Mouse (Mus musculus) neural tube, embryonic 11.5 days (tissue): ENCODE results near the gene Ints5. TPM values are rescaled to one million over a fixed set of nuclear protein-coding genes. Genes with fewer than 3 reads are reported as not detected.

Experiments
- ATAC-seq: fragments of 200-750 bp; cut with Nextera tagmentation; 2 replicates; pipeline ENCODE4 v1.8.0; 2017; ENCODE audit warnings: moderate number of reproducible peaks, mild to moderate bottlenecking, moderate TSS enrichment, moderate library complexity; ENCODE audit not compliant: insufficient read depth, low FRiP score, low TSS enrichment
- DNase-seq: peaks from one replicate; pipeline ENCODE4 v3.0.0-alpha.2; 2015; ENCODE audit warnings: low spot score
- H3K27ac ChIP-seq: fragments of 300-500 bp; sonication (generic); 2 replicates; pipeline ENCODE4 v1.5.1; 2014; ENCODE audit warnings: low read depth, mild to moderate bottlenecking, low read length
- H3K27me3 ChIP-seq: fragments of 300-500 bp; sonication (generic); 2 replicates; pipeline ENCODE4 v1.6.1; 2014; ENCODE audit warnings: mild to moderate bottlenecking, low read length, mixed read lengths; ENCODE audit not compliant: control insufficient read depth, insufficient read depth
- H3K36me3 ChIP-seq: fragments of 300-500 bp; sonication (generic); 2 replicates; pipeline ENCODE4 v1.6.1; 2014; ENCODE audit warnings: mild to moderate bottlenecking, low read length, moderate library complexity, mixed read lengths; ENCODE audit not compliant: control insufficient read depth, insufficient read depth
- H3K4me1 ChIP-seq: fragments of 300-500 bp; sonication (generic); 2 replicates; pipeline ENCODE4 v1.6.1; 2014; ENCODE audit warnings: low read length, mixed read lengths; ENCODE audit not compliant: control insufficient read depth, insufficient read depth
- H3K4me2 ChIP-seq: fragments of 300-500 bp; sonication (generic); 2 replicates; pipeline ENCODE4 v1.6.1; 2014; ENCODE audit warnings: low read depth, mild to moderate bottlenecking, moderate library complexity
- H3K4me3 ChIP-seq: fragments of 300-500 bp; sonication (generic); 2 replicates; pipeline ENCODE4 v1.5.1; 2014; ENCODE audit warnings: low read depth, low read length
- H3K9ac ChIP-seq: fragments of 300-500 bp; sonication (generic); 2 replicates; pipeline ENCODE4 v1.6.1; 2014; ENCODE audit warnings: mild to moderate bottlenecking, low read length
- H3K9me3 ChIP-seq: fragments of 300-500 bp; sonication (generic); 2 replicates; pipeline ENCODE4 v1.6.1; 2016; ENCODE audit warnings: low read length; ENCODE audit not compliant: control insufficient read depth
- WGBS: fragments of 180-500 bp; shearing (Covaris S2); extraction: QIAGEN DNeasy Blood & Tissue Kit; methylation state at CpG from one replicate; pipeline ENCODE4 v1.1.7; 2014; 5-methylcytosine and 5-hydroxymethylcytosine counted together
- polyA plus RNA-seq: library from polyadenylated mRNA; unstranded; fragments of >200 nt; fragmentation: Nextera tagmentation; extraction: Ambion mirVana; gene quantifications from 2 replicates; pipeline ENCODE4 v1.2.1, GENCODE M21; 2014

Ints5 gene
- 40.8 and 49.9 TPM in 2 replicates for polyA plus RNA-seq

DNA sequence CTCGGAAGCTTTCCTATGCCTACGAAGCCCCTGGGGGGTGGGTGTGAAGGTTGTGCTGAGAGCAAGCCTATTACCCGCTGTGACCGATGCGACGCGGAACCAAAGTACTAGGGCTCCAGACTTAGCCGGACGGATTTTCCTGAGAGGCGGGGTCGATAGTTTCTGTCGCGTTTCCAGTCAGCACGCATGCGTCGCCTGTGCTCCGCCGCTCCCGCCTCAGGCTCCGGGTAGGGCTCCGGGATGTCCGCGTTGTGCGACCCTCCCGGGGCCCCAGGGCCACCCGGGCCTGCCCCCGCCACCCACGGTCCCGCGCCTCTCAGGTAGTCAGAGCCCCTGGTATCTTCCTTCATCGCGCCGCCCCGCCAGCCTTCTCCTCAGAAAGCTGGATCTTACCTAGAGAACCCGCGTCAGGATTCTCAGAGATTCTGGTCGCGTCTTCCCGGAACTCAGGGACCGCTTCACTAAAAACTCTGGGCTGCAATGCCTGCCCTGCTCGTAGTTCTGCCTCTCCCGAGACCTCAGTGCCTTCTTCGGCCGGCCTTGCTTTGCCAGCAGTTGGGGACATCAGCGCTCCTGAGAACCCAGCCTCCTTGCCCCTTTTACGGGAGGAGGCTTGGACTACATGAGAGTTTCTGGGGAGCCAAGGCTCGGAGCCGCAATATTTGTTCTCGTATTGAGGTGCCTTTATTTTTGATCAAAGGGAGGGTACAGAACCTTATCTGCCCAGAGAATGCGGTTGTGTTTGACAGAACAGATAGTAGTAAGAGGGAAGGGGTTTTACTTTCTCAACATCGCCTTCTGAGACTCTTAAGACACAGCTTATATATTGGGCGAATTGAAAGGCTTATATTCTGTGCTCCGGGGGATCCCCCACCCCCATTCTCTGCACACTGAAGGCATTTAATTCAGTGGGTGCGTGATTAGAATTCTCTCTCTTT is at the start of gene Ints5:
Gene Ints5, plus strand, starts transcription at position 177 of the 938 bp plus-strand sequence.
- H3K27me3 ChIP-seq, result no peaks in the 10 kb centered on the region
- peaks cover 9% of the 10 kb centered on the region for H3K4me1 ChIP-seq
- peak; percentile 63 for ATAC-seq
- 3% methylated on average over 54 of the region's 54 CpGs for WGBS
- peak within 1 kb of the TSS; percentile 49 for H3K4me3 ChIP-seq
- H3K9me3 ChIP-seq, result no peaks in the 10 kb centered on the region
- H3K27ac ChIP-seq, result peak within 1 kb of the TSS; percentile 36; the same call in 1 of the 2 replicates
- H3K9ac ChIP-seq, result peak within 1 kb of the TSS; percentile 66
- peaks cover 8% of the 10 kb centered on the region for H3K36me3 ChIP-seq
- peak within 1 kb of the TSS; percentile 60 for H3K4me2 ChIP-seq
- peak; percentile 89 for DNase-seq

DNA sequence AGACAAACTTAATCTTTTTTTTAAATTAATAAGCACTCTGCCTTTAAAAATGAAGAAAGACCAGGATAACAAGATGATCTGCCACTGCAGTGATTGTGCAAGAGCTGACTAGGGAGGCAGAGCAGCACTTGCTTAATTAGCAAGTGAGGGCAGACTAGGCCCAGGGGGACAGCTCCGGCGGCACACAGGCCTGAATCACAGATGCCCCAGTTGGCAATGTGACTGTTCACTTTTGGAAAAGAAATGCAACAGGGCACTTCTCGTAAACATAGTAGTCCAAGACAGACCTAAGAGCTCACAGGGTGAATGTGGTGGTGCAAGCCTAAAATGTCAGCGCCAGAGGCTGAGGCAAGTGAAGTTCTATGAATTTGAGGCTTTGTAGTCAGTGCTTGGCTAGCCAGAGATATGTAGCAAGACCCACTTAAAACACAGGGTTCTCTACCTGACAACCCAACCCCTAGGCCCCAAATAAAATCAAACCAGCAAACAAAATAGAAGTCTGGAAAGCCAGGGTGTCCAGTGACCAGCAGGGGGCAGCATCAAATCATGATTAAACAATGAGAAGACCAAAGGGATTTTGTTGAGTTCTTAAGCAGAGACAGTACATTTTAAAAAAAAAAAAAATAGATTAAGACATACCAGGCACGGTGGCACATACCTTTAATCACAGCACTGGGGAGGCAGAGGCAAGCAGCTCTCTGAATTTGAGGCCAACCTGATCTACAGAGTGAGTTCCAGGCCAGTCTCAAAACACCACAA is 48.3 kb upstream of the Ints5 start:
- Histone ChIP-seq H3K4me2 (no peak overlapping the region), H3K9me3 (no peaks in the 10 kb centered on the region), H3K36me3 (peaks cover 5% of the 10 kb centered on the region), H3K4me1 (peaks cover 6% of the 10 kb centered on the region; the same call in 1 of the 2 replicates), H3K4me3 (no peak overlapping the region), H3K9ac (no peak overlapping the region), H3K27ac (no peak overlapping the region), H3K27me3 (no peaks in the 10 kb centered on the region)
- WGBS, result 76% methylated on average over 5 of the region's 5 CpGs
- DNase-seq (peak; percentile 71), ATAC-seq (no peak)

DNA sequence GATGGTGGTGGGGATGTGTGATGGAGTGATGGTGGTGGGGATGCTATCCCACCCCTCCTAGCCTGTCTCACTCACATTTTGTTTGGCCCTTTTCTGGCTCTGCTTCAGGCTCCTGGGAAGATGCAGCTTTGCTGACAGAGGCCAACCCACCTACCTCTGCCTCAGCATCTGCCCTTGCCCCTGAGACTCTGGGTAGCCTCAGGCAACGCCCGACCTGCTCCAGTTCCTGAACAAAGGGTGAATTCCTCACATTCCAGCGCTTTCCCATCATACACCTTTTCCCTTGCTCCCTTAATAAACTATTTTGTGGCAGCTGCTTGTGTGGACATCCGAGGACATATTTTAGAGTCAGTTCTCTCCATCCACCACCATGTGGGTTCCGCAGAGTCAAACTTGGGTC is 44.4 kb upstream of the Ints5 start:
- H3K36me3 ChIP-seq, result peaks cover 5% of the 10 kb centered on the region
- H3K27me3 ChIP-seq, result no peaks in the 10 kb centered on the region
- DNase-seq, result no peak
- H3K9me3 ChIP-seq, result no peaks in the 10 kb centered on the region
- no peak overlapping the region for H3K4me3 ChIP-seq
- 75% methylated on average over 5 of the region's 5 CpGs for WGBS
- no peak for ATAC-seq
- H3K27ac ChIP-seq, result no peak overlapping the region
- no peak overlapping the region for H3K4me2 ChIP-seq
- H3K9ac ChIP-seq, result no peak overlapping the region
- no peaks in the 10 kb centered on the region for H3K4me1 ChIP-seq

- Histone ChIP-seq H3K9me3 (no peaks in the 10 kb centered on the region), H3K27ac (no peak within 1 kb of the TSS), H3K27me3 (no peaks in the 10 kb centered on the region), H3K4me2 (no peak within 1 kb of the TSS), H3K4me3 (no peak within 1 kb of the TSS), H3K36me3 (peaks cover 5% of the 10 kb centered on the region), H3K9ac (peak within 1 kb of the TSS; percentile 32; the same call in 1 of the 2 replicates), H3K4me1 (no peaks in the 10 kb centered on the region)
- 49% methylated on average over 7 of the region's 7 CpGs for WGBS
- DNase-seq (peak; percentile 31), ATAC-seq (no peak)
Measured at GRCm38 (mm10) chr19:8850402-8850901, 42.4 kb upstream of the Ints5 start, which contains the start of gene Lrrn4cl. Lrrn4cl (plus strand) TSS chr19:8850768.

- Histone ChIP-seq H3K27ac (no peak overlapping the region), H3K9ac (no peak overlapping the region), H3K36me3 (peaks cover 2% of the 10 kb centered on the region), H3K4me3 (no peak overlapping the region), H3K4me2 (no peak overlapping the region), H3K9me3 (no peaks in the 10 kb centered on the region), H3K27me3 (no peaks in the 10 kb centered on the region), H3K4me1 (no peaks in the 10 kb centered on the region)
- ATAC-seq (no peak), DNase-seq (no peak)
- WGBS, result 56% methylated on average over 7 of the region's 7 CpGs
Measured at GRCm38 (mm10) chr19:8851639-8852038, 41.2 kb upstream of the Ints5 start.

DNA sequence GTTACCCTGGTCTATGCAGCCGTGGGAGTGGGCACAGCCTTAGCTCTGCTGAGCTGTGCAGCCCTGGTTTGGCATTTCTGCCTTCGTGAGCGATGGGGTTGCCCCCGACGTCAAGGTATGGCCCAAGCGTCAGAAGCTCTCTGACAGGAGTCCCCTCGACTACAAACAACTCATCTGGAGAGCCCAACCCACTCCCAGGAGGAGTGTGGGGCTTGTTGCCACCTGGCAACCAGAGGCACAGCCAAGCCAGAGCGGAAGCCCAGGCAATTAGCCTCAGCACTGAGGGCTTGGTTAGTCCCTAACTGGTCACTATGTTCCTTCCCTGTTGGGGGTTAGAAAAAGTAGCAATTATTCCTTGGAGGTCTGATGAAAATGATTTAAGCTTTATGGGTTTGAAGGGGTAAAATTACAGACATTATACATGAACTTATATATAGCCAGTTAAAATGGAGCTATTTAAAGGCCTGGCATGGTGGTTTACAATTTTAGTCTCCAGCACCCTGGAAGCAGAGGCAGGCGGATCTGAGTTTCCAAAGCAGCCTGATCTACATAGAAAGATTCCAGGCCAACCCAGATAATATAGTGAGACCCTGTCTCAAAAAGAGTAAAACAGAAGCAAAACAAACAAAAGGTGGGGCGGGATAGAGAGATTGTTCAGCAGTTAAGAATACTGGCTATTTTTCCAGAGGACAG is 40.4 kb upstream of the Ints5 start:
- DNase-seq (no peak), ATAC-seq (no peak)
- Histone ChIP-seq H3K4me2 (no peak overlapping the region), H3K36me3 (no peaks in the 10 kb centered on the region; the same call in 1 of the 2 replicates), H3K27me3 (no peaks in the 10 kb centered on the region), H3K9me3 (no peaks in the 10 kb centered on the region), H3K4me3 (no peak overlapping the region), H3K27ac (no peak overlapping the region), H3K4me1 (no peaks in the 10 kb centered on the region), H3K9ac (no peak overlapping the region)
- 58% methylated on average over 10 of the region's 10 CpGs for WGBS

DNA sequence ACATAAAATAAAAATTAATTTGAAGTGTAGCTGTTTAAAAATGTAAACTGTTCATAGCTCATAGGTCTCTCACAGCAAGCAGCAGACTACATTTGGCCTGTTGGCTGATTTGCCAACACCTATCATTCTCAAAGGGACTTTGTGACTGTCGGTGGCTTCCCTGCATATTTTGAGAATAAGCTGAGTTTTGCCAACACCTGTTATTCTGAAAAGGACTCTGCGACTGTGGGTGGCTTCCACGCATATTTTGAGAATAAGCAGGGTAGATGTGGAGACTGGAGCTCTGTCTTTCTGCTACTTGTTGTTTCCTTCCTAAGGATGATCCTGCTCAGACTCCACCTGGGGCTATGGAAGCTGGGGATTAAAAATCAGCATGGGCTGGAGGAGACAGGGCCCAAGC is 39.7 kb upstream of the Ints5 start:
- Histone ChIP-seq H3K9ac (no peak overlapping the region), H3K4me3 (no peak overlapping the region), H3K4me2 (no peak overlapping the region), H3K27ac (no peak overlapping the region), H3K9me3 (no peaks in the 10 kb centered on the region), H3K4me1 (no peaks in the 10 kb centered on the region), H3K27me3 (no peaks in the 10 kb centered on the region), H3K36me3 (no peaks in the 10 kb centered on the region; the same call in 1 of the 2 replicates)
- WGBS, result 85% methylated on average over 3 of the region's 3 CpGs
- no peak for ATAC-seq
- no peak for DNase-seq

DNA sequence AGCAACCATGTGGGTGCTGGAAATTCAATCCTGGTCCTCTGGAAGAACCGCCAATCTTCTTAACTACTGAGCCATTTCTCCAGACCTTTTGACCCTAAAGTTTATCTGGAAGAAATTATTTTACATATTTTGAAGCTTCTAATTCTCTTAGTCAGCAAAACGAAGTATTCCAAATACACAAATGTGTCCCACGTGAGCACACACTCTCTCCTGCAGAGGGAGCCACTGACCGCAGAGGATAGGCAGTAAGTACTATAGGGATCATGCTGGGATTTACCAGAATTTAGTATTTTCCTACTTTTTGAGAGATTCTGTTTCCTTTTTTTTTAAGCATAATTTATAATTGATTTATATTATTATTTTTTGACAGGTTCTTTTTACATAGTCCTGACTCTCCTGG is 35.1 kb upstream of the Ints5 start:
- Histone ChIP-seq H3K4me3 (no peak overlapping the region), H3K27me3 (no peaks in the 10 kb centered on the region), H3K9ac (no peak overlapping the region), H3K27ac (no peak overlapping the region), H3K9me3 (no peaks in the 10 kb centered on the region), H3K4me1 (no peaks in the 10 kb centered on the region), H3K4me2 (no peak overlapping the region), H3K36me3 (no peaks in the 10 kb centered on the region)
- DNase-seq (peak; percentile 45), ATAC-seq (no peak)
- 53% methylated on average over 4 of the region's 4 CpGs for WGBS
